Mouse (Mus musculus): ENCODE measurements at regions not wholly inside any gene's neighbourhood (a gene's known extent, or its start where the extent isn't known, plus 50 kb on each side); places are given as distances from the start of the nearest gene placed in this dataset.
A peak's percentile ranks its signal among the peaks of the same experiment; 100 is the strongest.

DNA sequence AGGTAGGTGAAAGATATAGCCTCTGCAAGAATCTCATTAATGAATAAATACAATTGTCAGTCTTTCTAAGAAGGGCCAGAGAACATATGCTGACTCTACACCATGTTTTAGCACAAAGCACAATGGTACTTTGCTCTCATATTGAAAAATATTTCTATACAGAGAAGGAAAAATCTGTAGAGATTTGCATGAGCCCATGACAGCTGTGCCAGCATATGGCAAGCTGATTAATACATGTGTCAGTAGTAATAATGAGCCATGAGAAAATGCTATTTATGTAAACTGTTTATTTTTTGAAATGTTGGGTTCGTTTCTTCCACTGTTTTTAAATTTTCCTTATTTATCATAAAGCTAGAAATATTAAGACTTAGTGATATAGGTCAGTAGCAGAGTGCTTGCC lies 604.5 kb upstream of the Rgs18 start:
- no peak for ATAC-seq (replicated peaks; ENCODE audit: poor library complexity)

GRCm38 (mm10) chr1:145377031-145377430 lies 601.8 kb upstream of the Rgs18 start:
- ATAC-seq (replicated peaks; ENCODE audit: poor library complexity), result no peak

GRCm38 (mm10) chr1:145376069-145376468 lies 600.8 kb upstream of the Rgs18 start:
- no peak for ATAC-seq (replicated peaks; ENCODE audit: poor library complexity)

- ATAC-seq (replicated peaks; ENCODE audit: poor library complexity), result peak; percentile 42; the same call in 1 of the 2 replicates
Measured at GRCm38 (mm10) chr1:145363796-145364195, 588.6 kb upstream of the Rgs18 start.

GRCm38 (mm10) chr1:145344821-145345220 lies 569.6 kb upstream of the Rgs18 start:
- ATAC-seq (replicated peaks; ENCODE audit: poor library complexity), result no peak

DNA sequence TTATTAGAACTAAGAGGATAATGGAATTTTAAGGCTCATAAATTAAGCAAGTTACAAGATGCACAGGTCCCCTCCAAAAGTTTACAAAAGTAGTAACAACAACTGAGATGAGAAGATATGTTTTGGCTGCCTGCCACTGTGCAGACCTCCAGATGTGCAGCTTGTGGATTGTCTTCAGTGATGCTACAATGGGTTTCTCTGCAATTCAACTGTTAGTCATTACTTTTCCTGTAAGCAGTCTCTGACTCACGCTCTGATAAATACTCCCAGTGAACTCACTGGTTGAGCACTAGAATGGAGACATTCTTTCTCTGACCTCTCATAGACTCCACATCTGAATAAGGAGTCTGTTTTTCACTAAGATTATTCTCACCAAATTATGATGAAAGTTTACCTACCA lies 569.1 kb upstream of the Rgs18 start:
- 0 out of 2 replicates have a peak, but pooled peaks have one; percentile 23 for ATAC-seq (replicated peaks; ENCODE audit: poor library complexity)

DNA sequence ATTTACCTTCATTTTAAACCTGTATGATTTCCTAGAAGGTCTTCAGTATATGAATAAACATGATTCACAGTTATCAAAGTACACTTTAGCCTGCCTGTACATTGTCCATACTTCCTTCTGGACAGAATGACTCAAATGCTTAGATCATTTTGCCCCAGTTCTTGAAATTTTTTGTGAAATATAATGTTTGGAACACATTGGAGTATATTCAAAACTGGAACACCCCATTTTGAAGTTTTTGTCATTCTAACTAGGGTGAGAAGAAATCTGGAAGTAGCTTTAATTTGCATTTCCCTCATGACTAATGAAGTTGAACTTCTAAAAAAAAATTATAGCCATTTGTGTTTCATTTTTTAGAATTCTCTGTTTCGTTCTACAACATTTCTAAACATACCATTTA lies 561.6 kb upstream of the Rgs18 start:
- ATAC-seq (replicated peaks; ENCODE audit: poor library complexity), result no peak

GRCm38 (mm10) chr1:145292931-145293330 lies 517.7 kb upstream of the Rgs18 start:
- ATAC-seq (replicated peaks; ENCODE audit: poor library complexity), result peak; percentile 76

All from megakaryocyte progenitor cell, adult 5-6 weeks (primary cell).